Mouse (Mus musculus) layer of hippocampus, adult 8-10 months (tissue): ENCODE measurements around the gene C3. TPM values are rescaled to one million over a fixed set of nuclear protein-coding genes. Genes with fewer than 3 reads are reported as not detected.

Experiments
- DNase-seq, 2 experiments: peaks; one replicate each; pipeline ENCODE4 v3.0.0; 2022; ENCODE audit warnings: low spot score in 2 of 2
- microRNA-seq, 2 experiments: library from miRNA; unstranded; fragments of <30 nt; microRNA quantifications; one replicate each; pipeline ENCODE4 v1.2.0; 2022
- total RNA-seq, 4 experiments: library from RNA; stranded (reverse); gene quantifications; 2 replicates each; pipeline ENCODE4 v1.2.4; 2022

C3 gene
- total RNA-seq, 4 experiments from 2014 or later, result 2.2 to 19.0 (median 8.9) TPM

- no peak for DNase-seq
These were observed 57.2 kb downstream of the C3 start for GRCm38 (mm10) chr17:57170616-57171260.

GRCm38 (mm10) chr17:57166800-57167791, 60.8 kb downstream of the C3 start:
- peak; percentile 60 to 87 for DNase-seq

Small RNA genes within 50 kb of the gene (microRNA-seq; reads per million reads assigned to microRNA genes)
- gene Mir6978, result 0 reads per million in 2 experiments

Other genes with a start within 250 kb of the C3 start
- not detected for gene Acer1, start 246.0 kb downstream of the C3 start, total RNA-seq
- 10 to 100 TPM; 60.9 to 70.6 (median 66.6) TPM for gene Clpp, start 237.8 kb downstream of the C3 start, total RNA-seq
- gene Alkbh7, start 230.8 kb downstream of the C3 start, total RNA-seq, result 10 to 100 TPM; 24.3 to 29.5 (median 25.4) TPM
- gene Pspn, start 228.1 kb downstream of the C3 start, total RNA-seq, result under 1 TPM in 1 of 4 experiments, not detected in 3; 0.82 TPM
- 10 to 100 TPM; 57.0 to 64.0 (median 61.5) TPM for gene Gtf2f1, start 216.8 kb downstream of the C3 start, total RNA-seq
- under 1 TPM in 2 of 4 experiments, not detected in 2; 0.45 to 0.57 TPM for gene Gm17949, start 216.7 kb downstream of the C3 start, total RNA-seq
- 100 to 1,000 TPM; 105 to 118 (median 111) TPM for gene Khsrp, start 196.6 kb downstream of the C3 start, total RNA-seq
- gene Slc25a41, start 186.5 kb downstream of the C3 start, total RNA-seq, result not detected
- gene Crb3, start 169.0 kb downstream of the C3 start, total RNA-seq, result 1 to 10 TPM in 2 of 4 experiments, under 1 TPM in 2; 0.70 to 2.1 (median 1.4) TPM
- 100 to 1,000 TPM; 352 to 366 (median 355) TPM for gene Slc25a23, start 168.3 kb downstream of the C3 start, total RNA-seq
- gene Dennd1c, start 149.6 kb downstream of the C3 start, total RNA-seq, result 1 to 10 TPM; 1.1 to 4.4 (median 3.0) TPM
- 100 to 1,000 TPM; 500 to 601 (median 567) TPM for gene Tubb4a, start 140.4 kb downstream of the C3 start, total RNA-seq
- 1 to 10 TPM in 3 of 4 experiments, under 1 TPM in 1; 0.49 to 1.3 (median 1.1) TPM for gene Tnfsf9, start 122.8 kb downstream of the C3 start, total RNA-seq
- gene Cd70, start 78.4 kb downstream of the C3 start, total RNA-seq, result under 1 TPM in 1 of 4 experiments, not detected in 3; 0.55 TPM
- gene Tnfsf14, start 34.0 kb downstream of the C3 start, total RNA-seq, result not detected
- gene Gpr108, start 20.3 kb upstream of the C3 start, total RNA-seq, result 10 to 100 TPM; 25.7 to 28.6 (median 28.3) TPM
- 10 to 100 TPM in 3 of 4 experiments, 1 to 10 TPM in 1; 8.1 to 12.3 (median 11.6) TPM for gene Trip10, start 21.3 kb upstream of the C3 start, total RNA-seq
- gene Vav1, start 51.0 kb upstream of the C3 start, total RNA-seq, result 10 to 100 TPM in 2 of 4 experiments, 1 to 10 TPM in 2; 3.3 to 17.4 (median 10.0) TPM
- gene Adgre1, start 130.6 kb upstream of the C3 start, total RNA-seq, result 10 to 100 TPM in 2 of 4 experiments, 1 to 10 TPM in 2; 3.9 to 23.5 (median 10.2) TPM